Mouse (Mus musculus): ENCODE results near the gene Lsm10.

- TF ChIP-seq CTCF (IDR thresholded peaks at IDR 0.05; ENCODE audit: extremely low read depth, insufficient read length, insufficient replicate concordance, low read depth, low read length) (no peak), POLR2A (IDR thresholded peaks at IDR 0.05; ENCODE audit: low read depth, low read length) (no peak)
Observed at GRCm38 (mm10) chr4:126111153-126111549, 14.7 kb downstream of the Lsm10 start.
